Mouse (Mus musculus) naive thymus-derived CD4-positive, alpha-beta T cell, adult 2 months (primary cell): ENCODE results near the gene Ap3d1.

Source experiments
- DNase-seq: peaks from one replicate; pipeline ENCODE4 v3.0.0-alpha.2; 2011; ENCODE audit warnings: low read depth

Gene Ap3d1

DNA sequence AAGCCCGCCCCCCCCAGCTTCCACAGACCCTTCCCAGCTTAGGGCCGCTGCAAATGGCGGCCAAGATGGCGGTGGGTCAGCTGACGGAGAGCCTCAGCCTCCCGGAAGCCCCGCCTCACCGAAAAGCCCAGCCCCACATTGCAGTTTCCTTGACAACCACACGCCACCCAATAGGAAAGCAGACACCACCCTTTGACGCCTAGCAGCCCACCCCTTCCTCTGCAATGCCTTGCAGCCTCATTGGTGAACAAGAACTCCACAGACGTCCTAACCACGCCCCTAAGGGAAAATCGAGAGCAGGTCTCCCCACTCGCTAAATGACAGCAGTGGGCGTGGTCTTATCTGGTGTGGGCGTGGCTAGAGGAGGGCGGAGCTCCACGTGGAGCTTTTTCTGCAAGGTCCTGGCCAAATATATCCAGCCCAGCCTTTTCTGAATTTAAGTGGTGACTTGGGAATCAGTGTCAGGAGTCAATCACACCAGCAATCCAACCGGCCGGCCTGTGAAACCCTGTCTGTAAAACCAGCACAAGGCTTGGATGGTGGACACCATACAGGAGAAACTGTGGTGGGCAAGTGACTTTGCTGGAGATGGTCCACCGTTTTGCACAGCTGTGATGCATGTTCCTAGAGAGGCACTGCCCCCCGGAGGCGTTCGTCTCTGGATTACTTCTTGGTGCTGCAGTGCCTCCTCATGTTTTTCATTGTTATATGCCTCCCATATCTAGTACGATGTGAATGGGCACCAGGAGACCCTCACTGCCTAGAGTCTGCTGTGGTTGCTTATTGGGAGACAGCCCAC, at the start of gene Ap3d1:
Ap3d1 (minus strand) TSS at position 85 of the 799 bp plus-strand sequence.
- DNase-seq = peak; percentile 98

DNA sequence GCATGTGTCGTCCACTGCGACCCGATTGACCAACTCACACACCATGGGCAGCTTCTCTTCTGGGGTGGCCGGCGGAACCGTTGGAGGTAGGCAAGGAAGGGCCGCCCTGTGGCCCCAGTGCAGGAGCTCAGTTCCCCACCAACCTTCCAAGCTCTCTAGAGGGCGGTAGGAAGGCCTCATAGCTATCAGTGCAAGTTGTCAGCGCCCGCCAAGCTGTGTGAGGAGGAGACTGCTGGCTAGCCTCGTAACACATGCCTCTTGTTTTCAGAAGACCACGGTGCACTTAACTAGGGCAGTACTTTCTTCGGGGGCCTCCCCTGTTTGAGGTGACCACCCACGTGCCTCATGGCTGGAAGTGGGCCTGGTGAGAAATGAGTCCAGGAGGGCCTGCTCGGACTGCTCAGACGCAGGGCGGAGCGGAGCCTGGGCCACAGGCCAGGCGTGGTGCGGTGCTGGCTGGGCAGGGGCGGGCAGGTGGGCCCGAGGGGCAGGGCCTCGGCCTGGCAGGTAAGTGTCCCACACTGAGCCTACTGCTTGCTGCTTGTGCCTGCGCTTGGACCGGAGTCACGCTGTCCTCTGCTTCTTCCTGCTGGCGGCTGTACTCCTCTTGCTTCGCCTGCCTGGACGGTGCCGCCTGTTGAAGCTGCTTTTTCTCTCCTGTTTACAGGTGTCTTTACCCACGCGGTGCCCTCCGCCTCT, 49.6 kb upstream of the Ap3d1 start:
- no peak for DNase-seq

DNA sequence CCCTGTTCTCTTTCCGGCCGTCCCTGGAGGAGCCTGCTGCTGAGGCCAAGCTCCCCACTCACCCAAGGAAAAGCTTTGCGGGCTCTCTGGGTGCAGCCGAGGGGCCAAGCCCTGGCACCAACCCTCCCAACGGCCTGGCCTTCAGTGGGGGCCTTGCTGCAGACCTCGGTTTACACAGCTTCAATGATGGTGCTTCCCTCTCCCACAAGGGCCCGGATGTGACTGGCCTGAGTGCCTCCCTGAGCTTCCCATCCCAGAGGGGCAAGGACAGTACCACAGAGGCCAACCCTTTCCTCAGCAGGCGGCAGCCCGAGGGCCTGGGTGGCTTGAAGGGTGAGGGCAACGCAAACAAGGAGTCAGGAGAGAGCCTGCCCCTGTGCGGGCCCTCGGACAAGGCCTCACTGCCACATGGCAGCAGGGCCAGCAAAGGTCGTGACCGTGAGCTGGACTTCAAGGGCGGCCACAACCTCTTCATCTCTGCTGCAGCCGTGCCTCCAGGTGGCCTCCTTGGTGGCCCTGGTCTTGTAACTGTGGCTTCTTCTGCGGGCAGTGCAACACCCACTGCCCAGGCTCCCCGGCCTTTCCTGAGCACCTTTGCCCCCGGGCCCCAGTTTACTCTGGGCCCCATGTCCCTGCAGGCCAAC, 48.8 kb upstream of the Ap3d1 start:
- no peak for DNase-seq

DNA sequence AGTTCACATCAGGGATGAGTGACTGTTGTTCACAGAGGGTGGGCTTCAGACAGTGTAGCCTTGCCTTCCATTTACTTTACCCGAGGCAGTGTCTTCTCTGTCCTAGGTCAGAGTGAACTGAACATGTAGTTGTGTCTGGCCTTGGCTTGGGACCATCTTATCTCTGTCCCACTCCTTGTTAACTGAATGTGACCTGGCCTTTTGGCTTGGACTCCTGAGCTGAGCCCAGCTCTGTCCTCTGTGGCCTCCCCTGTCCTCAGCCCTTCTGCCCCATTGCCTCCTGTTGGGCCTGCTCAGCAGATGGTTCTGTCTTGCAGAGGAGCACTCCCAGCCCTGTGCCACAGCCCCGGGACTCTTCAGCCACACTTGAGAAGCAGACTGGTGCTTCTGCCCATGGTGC, 45.5 kb upstream of the Ap3d1 start:
- no peak for DNase-seq

DNA sequence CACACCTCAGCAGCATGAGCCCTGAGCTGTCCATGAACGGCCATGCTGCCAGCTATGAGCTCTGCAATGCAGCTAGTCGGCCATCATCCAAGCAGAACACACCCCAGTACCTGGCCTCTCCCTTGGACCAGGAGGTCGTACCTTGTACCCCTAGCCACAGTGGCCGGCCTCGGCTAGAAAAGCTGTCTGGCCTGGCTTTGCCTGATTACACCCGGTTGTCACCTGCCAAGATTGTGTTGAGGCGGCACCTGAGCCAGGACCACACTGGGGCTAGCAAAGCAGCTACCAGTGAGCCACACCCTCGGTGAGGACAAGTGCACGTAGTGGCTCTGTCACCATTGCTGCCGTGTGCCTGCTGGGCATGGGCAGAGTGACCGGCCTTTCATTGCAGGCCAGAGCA, 43.9 kb upstream of the Ap3d1 start:
- DNase-seq = no peak

DNA sequence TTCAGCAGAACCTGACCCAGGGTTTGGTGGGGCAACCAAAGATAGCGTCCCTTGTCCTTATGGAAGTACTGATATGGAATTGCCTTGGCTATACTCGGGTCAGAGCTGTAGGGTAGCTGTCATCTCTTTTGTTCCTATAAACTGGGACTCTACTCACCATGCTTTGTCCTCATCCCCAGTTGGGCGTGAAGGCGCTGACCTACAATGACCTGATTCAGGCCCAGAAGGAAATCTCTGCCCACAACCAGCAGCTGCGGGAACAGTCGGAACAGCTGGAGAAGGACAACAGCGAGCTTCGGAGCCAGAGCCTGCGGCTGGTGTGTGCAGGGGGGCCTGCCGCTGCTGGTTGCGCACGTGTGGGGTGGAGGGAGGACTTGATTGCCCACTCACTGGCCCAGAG, 42.8 kb upstream of the Ap3d1 start:
- no peak for DNase-seq

DNA sequence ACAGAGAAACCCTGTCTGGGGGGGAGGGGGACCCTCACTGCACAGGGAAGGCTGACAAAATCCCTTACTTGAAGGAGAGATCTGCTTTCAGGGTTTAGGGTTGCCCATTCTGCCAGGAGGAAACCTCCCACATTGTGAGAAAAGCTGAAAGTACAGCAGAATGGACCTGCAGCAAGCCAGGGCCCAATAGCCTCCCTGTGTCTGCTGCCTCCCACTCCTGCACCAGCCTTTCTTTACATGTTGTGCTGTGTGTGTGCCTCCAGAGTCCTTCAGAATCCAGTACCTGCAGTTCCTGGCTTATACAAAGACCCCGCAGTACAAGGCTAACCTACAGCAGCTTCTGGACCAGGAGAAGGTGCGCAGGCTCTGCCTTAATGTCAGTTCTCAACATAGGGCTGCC, 42.2 kb upstream of the Ap3d1 start:
- DNase-seq = no peak

DNA sequence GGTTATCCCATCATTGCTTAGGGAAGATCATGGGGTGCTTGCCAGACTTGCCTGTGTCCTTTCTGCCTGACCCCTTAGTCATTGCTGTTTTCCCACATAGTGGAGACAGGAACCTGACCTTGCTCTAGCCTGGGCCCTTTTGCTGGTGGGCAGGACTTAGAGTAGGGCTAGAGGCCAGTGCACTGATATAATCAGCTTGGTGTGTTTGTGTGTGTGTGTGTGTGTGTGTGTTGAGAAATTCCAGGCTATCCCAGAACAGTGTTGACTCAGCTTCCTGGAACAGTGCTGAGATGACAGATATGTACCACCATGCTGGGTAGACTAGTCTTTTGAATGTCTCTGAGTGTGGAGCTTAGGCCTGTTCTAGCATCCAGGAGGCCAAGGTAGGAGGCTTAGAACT, 37.5 kb upstream of the Ap3d1 start:
- no peak for DNase-seq

DNA sequence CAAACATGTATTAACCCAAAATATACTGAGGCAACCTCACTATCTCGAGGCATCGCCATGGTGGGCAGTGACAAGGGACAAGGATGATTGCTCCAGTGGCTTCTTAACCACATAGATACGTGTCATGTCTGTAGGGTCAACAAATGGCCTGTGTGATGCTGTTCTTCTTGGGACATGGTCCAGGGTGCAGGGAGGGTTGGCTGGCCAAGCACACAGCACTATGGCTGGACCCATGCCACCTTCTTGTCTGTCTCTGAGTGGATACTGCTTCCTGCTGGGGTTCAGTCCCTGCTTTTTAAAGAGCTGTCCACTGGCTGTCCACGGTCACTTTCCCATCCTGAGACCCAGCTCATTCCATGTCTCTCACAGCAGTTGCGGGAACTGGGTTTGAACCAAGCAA, 35.1 kb upstream of the Ap3d1 start:
- DNase-seq = no peak

DNA sequence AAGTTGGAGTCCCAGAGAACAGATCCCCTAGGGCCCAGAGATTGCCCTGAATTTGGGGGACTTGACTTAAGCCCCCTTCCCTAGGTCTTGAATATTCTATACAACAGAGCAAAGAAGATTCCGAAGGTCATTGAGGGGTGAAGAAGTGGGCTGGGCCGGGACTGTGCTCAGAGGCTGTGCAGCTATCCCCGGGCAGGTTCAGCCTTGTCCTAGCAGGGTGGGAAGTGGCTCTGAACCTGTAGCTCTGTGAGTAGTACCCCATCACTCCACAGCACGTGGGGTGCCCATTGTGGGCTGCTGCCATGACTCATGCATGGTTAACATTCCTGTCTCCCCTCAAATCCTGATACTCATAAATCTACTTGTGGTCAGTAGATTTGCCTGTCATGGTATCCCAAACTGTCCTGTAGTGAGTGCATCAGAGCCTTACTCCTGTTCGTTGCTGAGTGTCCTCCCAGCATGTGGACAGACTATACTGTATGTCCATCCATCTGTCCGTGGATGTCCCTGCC, 34.4 kb upstream of the Ap3d1 start:
- DNase-seq = no peak

DNA sequence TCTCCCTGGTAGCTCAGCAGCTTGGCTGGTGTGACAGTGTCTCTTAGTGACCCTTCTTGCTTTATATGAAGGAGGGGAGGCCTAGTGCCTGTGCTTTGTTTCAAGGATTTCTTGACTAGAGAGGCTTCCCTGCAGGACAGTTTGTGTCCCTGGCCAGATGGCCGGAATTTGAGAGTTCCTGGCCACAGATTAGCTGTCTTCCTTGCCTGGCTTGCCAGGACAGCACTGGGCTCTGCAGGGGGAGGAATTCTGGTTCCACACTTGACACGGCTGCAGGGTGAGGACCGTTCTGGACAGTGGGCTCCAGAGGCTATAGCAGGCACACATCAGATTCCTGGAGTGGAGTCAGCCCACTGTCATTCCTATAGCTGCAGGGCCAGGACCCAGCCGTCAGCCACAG, 33.7 kb upstream of the Ap3d1 start:
- no peak for DNase-seq

DNA sequence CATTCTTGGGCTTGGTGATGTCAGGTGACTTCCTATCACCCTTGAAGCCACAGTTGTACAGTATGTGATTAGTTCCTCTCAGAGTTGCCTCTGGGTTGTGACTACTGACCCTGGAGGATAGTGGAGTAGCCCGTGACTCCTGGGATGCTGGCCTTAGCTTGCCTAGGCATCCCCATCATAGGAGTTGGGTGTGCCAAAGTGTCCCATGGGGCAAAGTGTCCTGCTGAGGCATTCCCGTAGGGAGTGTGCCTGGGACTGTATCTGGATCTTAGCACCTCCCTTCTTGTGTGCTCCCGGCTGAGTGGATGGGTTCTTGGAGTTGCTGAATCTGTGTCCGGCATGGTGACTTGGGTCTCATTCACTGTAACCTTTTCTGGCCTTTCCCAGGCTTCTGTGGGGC, 32.9 kb upstream of the Ap3d1 start:
- no peak for DNase-seq

DNA sequence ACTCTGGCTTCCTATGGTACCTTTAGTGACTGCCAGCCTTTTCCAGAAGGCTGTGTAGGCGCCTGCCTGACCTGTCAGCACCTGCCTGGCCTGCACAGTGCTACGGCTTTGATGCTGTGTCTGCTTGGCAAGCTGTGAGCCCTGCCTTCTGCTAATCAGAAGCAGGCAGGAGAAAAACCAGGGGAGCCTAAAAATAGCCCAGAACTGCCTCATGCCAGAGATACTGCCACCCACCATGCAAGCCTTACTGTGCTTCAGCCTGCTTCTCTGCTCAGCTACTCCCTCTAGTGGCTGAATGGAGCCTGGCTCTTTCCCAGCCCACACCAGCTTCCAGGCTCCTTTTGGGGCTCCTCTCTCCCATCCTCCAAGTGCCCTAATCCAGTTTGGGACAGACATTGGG, 32.5 kb upstream of the Ap3d1 start:
- DNase-seq = peak; percentile 78

DNA sequence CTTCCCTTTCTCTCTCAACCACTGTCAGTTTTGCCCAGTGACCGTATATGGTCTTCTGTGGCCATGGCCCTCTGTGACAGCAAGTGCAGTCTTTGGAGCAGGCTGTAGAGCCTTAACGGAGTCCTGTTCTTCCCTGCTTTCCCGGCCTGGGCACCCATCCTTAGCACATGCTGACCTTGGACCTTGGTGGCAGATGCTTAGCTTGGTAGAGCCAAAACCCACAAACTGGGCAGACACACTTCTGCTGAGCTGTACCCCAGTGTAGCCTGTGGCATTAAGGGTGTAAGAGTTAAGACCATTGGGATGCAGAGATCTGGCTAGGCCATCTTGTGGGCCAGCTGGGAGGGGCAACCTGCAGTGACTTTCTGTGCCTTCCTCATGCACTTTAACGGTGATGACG, 31.8 kb upstream of the Ap3d1 start:
- DNase-seq = no peak

DNA sequence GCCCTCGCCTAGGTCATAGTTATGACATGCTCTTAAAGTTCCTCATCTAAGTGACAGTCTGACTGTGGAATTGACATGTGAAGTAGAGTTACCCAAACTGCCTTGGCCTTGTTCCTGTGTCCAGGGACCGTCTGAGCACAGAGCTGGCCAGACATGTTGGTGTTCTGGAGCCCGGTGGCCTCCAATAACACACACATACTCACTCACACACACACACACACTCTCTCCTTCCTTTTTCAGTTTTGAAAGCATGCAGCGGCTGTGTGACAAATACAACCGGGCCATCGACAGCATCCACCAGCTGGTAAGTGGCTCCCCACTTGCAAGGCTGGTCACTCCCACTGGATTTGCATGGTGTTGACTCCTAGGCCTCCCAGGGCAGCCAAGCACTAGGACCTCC, 26.3 kb upstream of the Ap3d1 start:
- DNase-seq = no peak

DNA sequence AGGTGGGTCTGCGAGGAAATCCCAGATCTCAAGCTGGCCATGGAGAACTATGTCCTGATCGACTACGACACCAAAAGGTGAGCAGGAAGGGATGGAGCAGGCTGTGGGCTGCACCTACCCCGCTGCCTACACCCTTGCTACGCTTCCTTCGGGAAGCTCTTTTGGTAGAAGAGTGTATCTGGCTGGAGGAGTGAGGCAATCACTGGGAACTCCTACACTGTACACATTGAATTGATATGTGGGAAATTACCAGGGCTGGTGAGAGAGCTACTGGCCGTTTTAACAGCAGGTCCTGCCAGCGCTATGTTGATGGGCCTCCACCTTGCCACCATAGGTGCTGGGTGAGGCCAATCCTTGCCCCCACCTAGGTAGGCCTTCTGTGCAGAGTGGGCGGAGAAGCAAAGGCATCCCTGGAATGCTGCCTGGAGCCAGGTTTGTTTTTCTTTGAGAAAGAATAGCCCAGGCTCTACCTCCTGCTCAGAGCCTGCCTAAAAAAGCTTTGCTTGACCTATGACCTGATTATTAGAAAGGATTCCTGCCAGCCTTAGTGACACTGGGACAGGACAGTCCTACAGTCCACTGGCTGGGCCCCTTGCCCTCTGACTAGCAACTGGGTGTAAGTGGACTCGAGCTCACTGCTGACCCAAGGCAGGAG, 24.2 kb upstream of the Ap3d1 start:
- DNase-seq = no peak

DNA sequence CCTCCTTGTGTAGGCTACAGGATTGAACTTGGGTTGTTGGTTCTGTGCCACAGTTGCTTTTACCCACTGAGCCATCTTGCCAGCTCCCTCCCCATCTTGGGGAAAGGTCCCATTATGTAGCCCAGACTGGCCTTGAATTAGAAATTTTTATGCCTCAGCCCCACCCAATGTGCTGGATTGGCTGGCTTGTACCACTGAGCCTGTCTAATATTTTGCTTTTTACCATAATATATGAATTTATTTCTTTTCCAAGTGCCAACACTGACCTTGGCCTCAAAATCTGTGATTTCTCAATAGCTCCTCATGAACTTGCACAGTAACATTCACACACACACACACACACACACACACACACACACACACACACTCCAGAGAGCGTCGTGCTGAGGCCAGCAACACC, 23.7 kb upstream of the Ap3d1 start:
- DNase-seq = no peak

DNA sequence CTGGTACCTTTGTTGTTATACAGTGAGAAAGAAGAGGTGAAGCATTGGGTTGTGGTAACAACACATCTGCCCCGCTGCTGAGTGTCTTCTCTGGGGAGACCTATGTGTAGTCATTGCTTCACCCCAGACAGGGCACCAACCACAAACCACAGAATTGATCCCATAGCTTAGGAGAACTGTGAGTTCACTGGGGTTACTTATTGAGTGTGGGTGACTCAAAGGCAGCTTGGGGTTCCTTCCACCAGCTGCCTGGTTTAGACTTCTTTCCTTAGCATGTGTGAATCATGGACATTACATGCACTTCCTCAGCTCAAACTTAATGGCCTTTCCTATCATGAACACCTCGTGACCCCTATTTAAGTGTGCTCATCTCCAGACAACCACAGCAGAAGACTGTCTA, 21.4 kb upstream of the Ap3d1 start:
- peak; percentile 42 for DNase-seq

DNA sequence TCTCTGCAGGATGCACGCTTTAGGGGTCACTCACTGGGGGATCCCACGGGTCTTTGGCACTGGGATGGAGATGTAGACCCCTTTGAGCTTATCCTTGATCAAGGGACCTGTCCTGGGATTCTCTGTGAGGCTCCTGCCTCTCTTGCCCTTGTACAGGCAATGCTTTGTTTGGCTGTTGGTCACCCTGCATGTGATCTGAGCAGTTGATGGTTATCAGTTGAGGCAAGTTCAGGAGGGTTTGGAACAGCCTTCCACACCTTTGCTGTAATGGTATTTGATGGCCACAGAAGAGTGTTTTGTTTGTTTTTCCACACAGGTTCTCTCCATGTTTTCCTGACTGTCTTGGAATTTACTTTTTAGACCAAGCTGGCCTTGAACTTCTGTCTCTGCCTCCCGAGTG, 19.8 kb upstream of the Ap3d1 start:
- DNase-seq = no peak

DNA sequence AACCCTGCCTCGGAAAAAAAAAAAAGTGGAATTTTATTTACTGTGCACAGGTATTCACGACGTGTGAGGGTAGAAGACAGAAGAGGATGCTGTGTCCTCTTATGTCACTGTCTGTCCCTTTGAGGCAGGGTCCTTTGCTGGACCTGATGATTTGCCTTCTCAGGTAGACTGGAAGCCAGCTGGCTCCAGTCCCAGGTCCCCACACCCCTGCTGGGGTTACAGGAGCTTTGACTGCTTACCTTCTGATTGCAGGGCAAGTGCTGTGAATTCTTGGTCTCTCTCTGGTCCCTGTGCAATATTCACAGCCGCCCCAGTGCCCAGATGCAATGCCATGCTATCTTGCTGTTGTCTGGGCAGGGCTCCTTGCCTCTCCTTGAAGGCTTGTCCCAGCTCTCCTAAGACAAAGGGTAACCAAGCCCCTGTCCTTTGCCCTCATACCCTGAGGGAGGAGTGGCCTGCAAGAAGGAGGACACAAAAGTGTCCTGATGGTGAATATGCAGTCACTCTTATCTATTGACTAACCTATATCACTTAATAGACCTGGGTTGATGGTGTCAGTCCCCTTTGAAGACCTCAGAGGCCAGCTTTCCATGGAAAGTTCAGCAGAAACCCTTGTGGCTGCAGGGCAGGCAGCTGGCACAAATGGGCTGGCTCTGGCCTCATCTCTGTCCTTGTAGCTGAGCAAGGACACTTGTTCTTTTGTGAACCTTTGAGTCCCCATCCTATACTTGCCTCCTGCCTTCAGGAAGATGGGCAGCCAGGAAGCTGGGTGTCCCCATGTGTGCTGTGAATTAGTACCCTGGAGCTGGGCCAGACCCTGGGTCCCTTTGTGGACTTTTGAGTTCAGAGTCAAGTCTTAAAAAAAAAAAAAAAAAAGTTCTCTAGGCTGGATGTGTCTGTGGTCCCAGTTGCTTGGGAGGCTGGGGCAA, 18.8 kb upstream of the Ap3d1 start:
- DNase-seq = no peak

DNA sequence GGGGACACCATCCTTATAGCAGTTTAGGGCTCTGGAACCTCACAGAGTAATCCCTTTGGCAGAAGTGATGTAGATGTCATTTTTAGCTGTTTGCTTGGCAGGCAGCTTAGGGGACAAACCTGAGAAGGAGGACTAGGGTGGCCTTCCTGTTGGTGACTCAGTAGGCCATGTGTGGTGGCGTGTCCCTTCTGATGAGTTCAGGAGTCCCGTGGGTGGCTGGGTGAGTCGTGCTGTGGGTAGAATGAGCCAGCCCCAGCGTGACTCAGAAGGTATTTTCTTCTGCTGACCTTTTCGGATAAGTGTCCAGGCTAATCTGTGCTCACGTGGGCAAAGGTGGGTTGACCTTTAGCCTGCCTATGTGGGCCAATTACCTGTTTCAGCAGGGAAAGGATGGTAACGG, 16.6 kb upstream of the Ap3d1 start:
- DNase-seq = no peak
